Mouse (Mus musculus) midbrain, embryonic 13.5 days (tissue): ENCODE results near the gene Scml4. TPM values are rescaled to one million over a fixed set of nuclear protein-coding genes. Genes with fewer than 3 reads are reported as not detected.

Experiments
- ATAC-seq: fragments of 200-750 bp; cut with Nextera tagmentation; 2 replicates; pipeline ENCODE4 v1.8.0; 2017; ENCODE audit warnings: mild to moderate bottlenecking, moderate TSS enrichment, moderate library complexity
- H3K27ac ChIP-seq: fragments of 300-500 bp; sonication (generic); 2 replicates; pipeline ENCODE4 v1.5.1; 2015; ENCODE audit warnings: inconsistent platforms, mild to moderate bottlenecking, moderate library complexity
- H3K27me3 ChIP-seq: fragments of 300-500 bp; sonication (generic); 2 replicates; pipeline ENCODE4 v1.6.1; 2015; ENCODE audit warnings: mild to moderate bottlenecking, inconsistent platforms
- H3K36me3 ChIP-seq: fragments of 300-500 bp; sonication (generic); 2 replicates; pipeline ENCODE4 v1.6.1; 2015; ENCODE audit warnings: mild to moderate bottlenecking, inconsistent platforms
- H3K4me1 ChIP-seq: fragments of 300-500 bp; sonication (generic); replicated peaks from 2 replicates; pipeline ENCODE4 v1.6.1; 2015; ENCODE audit warnings: inconsistent platforms
- H3K4me2 ChIP-seq: fragments of 300-500 bp; sonication (generic); replicated peaks from 2 replicates; pipeline ENCODE4 v1.6.1; 2015; ENCODE audit warnings: moderate library complexity, mild to moderate bottlenecking, inconsistent platforms
- H3K4me3 ChIP-seq: fragments of 300-500 bp; sonication (generic); replicated peaks from 2 replicates; pipeline ENCODE4 v1.5.1; 2015; ENCODE audit warnings: mild to moderate bottlenecking, inconsistent platforms
- H3K9ac ChIP-seq: fragments of 300-500 bp; sonication (generic); replicated peaks from 2 replicates; pipeline ENCODE4 v1.6.1; 2015; ENCODE audit warnings: mild to moderate bottlenecking, inconsistent platforms
- H3K9me3 ChIP-seq: fragments of 300-500 bp; sonication (generic); 2 replicates; pipeline ENCODE4 v1.6.1; 2016; ENCODE audit warnings: mild to moderate bottlenecking, inconsistent platforms
- WGBS: fragments of 180-500 bp; shearing (Covaris S2); methylation state at CpG from one replicate; pipeline ENCODE4 v1.1.7; 2015; 5-methylcytosine and 5-hydroxymethylcytosine counted together
- polyA plus RNA-seq: library from polyadenylated mRNA; unstranded; fragments of >200 nt; fragmentation: Nextera tagmentation; extraction: Ambion mirVana; gene quantifications from 2 replicates; pipeline ENCODE4 v1.2.1, GENCODE M21; 2015

Scml4 gene
- polyA plus RNA-seq, 1 experiment from 2014 or later, result 10.3 TPM

DNA sequence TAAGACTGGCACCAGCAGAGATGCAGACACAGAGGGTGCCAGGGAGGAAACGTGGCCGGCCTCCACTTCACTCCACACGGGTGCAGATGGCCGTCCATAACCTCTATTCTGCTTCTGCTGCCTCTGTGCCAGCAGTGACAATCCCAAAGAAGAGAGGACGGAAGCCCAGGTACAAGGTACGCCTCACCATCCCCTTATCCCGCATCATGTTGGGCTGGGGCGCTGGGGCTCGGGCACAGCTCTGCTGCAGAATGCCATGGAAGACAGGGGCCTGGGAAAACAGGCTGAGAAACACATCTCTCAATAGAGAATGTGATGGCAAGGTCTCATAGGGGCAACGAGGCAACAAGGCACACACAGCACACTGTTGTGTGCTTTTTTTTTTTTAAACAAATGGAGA is 51.9 kb downstream of the Scml4 start:
- no peak for ATAC-seq
- Histone ChIP-seq H3K27ac (no peak overlapping the region), H3K9ac (no peak overlapping the region)

DNA sequence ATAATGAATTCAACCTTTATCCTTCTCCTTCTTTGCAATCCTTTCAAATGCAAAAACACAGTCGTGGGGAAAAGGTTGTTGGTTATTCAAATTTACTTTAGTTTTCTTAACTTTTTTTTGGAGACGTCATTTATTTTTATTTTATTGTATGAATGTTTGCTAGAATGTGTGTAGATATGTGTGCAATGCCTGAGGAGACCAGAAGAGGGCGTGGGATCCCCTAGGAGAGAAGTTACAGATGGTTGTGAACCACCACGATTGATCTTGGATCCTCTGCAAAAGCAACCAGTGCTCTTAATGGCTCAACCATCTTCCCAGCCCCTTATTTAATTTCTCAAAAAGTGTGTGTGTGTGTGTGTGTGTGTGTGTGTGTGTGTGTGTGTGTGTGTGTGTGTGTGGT is 53.0 kb downstream of the Scml4 start:
- no peaks in the 10 kb centered on the region for H3K36me3 ChIP-seq
- peaks cover 4% of the 10 kb centered on the region; the same call in 1 of the 2 replicates for H3K4me1 ChIP-seq
- no peak overlapping the region for H3K4me2 ChIP-seq
- WGBS, result 49% methylated on average over 4 of the region's 4 CpGs
- H3K9ac ChIP-seq, result no peak overlapping the region
- no peak for ATAC-seq
- no peaks in the 10 kb centered on the region for H3K9me3 ChIP-seq
- no peak overlapping the region for H3K27ac ChIP-seq
- no peaks in the 10 kb centered on the region for H3K27me3 ChIP-seq
- H3K4me3 ChIP-seq, result no peak overlapping the region

More for the DNA sequence above, 51.9 kb downstream of the Scml4 start:
- no peak overlapping the region for H3K4me2 ChIP-seq
- H3K4me3 ChIP-seq, result no peak overlapping the region
- 82% methylated on average over 10 of the region's 10 CpGs for WGBS
- H3K27me3 ChIP-seq, result no peaks in the 10 kb centered on the region
- no peaks in the 10 kb centered on the region for H3K36me3 ChIP-seq
- peaks cover 4% of the 10 kb centered on the region; the same call in 1 of the 2 replicates for H3K4me1 ChIP-seq
- H3K9me3 ChIP-seq, result no peaks in the 10 kb centered on the region

DNA sequence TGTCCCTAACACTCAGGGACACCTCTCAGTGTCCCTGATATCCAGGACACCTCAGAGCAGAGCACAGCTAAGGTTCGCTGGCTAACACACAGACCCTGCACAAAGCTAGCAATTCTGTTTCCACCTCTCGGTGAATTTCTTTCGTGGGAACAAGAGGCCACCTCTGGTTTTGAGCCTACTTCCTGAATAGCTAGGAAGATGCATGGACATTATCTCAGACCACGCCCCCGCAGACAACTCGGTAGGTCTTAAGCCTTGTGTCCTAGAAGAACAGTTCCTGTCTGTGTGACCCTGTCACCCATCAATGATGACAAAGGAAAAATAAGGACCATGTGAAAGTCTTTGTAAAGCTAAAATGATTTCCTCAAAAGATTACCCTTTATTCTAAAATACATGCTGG is 54.0 kb downstream of the Scml4 start:
- WGBS, result 50% methylated on average over 6 of the region's 6 CpGs
- no peak overlapping the region for H3K4me2 ChIP-seq
- H3K27me3 ChIP-seq, result no peaks in the 10 kb centered on the region
- H3K4me1 ChIP-seq, result peaks cover 4% of the 10 kb centered on the region; the same call in 1 of the 2 replicates
- no peak overlapping the region for H3K9ac ChIP-seq
- no peak overlapping the region for H3K27ac ChIP-seq
- no peaks in the 10 kb centered on the region for H3K9me3 ChIP-seq
- no peak overlapping the region for H3K4me3 ChIP-seq
- ATAC-seq, result no peak
- no peaks in the 10 kb centered on the region; the same call in 1 of the 2 replicates for H3K36me3 ChIP-seq

DNA sequence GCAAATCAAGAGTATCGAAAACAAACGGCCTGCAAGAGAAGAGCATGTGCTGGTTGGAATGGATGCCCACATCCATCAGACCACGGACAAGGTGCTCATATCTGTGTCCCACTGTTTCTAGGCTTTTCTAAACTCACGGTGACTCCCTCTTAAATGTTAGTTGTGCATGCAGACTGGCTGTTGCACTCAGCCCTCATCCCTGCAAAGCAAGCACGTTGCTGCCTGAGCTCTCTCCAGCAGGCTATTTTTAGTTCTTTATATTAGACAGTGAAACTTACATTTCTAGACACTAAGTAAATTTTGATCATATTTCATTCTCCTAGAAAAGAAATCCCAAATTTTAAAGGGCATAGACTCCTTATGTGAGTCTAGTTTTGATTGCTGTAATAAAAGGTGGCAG is 57.2 kb downstream of the Scml4 start:
- Histone ChIP-seq H3K27me3 (no peaks in the 10 kb centered on the region), H3K27ac (no peak overlapping the region), H3K4me2 (no peak overlapping the region), H3K36me3 (no peaks in the 10 kb centered on the region; the same call in 1 of the 2 replicates), H3K9ac (no peak overlapping the region), H3K4me1 (peaks cover 4% of the 10 kb centered on the region; the same call in 1 of the 2 replicates), H3K9me3 (no peaks in the 10 kb centered on the region), H3K4me3 (no peak overlapping the region)
- WGBS, result 88% methylated on average over 5 of the region's 5 CpGs
- ATAC-seq, result no peak

DNA sequence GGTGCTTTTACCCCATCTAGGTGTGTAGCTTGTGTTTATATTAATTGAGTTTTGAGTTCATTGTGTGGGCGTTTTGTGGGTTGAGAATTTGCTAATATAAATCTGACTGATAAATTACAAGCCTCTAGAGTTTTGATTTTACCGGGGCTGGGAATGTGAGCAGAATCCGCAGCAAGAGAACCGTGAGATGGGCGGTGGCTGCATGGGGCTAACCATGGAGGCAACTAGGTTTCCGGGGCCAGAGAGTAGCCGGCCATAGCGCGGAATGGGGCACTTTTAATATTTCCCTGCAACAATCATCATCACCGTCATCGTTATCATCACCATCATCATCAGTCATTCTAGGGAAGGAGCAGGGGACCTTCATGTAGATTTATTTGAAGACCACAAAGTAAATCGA is 59.6 kb downstream of the Scml4 start:
- Histone ChIP-seq H3K4me3 (no peak overlapping the region), H3K36me3 (peaks cover 5% of the 10 kb centered on the region; the same call in 1 of the 2 replicates), H3K4me2 (no peak overlapping the region), H3K9ac (no peak overlapping the region), H3K9me3 (no peaks in the 10 kb centered on the region), H3K4me1 (no peaks in the 10 kb centered on the region), H3K27ac (no peak overlapping the region), H3K27me3 (no peaks in the 10 kb centered on the region)
- WGBS, result 94% methylated on average over 12 of the region's 12 CpGs
- ATAC-seq, result no peak

DNA sequence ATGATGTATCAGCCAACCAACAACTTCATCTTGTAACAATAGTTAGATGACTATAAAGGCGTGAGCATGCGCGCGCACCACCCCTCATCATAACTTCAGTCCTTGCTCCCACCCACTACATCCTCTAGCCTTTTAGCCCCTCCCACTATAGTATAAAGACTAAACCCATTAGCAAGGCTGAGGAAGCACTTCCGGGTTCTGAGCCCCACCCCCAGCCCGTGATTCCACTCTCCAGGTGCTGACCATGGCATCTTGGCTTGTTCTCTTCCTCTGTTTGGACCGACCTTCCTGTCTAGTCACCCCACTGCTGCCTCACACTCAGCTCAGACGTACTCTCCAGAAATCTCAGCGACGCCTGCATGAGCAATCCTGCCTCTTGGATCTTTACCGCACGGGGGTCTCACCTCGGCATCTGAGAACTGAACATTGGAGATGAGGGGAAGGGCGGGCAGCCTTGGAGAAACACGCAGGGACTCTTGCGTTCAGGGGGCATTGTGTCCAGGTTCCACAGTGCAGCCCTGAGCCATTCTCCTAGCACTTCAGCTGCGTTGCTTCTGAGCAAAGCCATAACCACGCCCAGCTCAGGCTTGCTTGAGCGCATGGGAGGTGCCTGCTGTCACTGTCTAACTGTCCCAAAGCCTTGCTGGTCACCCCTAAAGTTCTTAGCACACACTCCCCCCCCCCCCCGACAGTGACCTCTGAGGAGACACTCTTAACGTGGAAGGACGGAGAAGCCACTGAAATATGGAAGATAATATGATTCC is 65.1 kb downstream of the Scml4 start:
- Histone ChIP-seq H3K4me3 (no peak overlapping the region), H3K9me3 (no peaks in the 10 kb centered on the region), H3K9ac (no peak overlapping the region), H3K4me2 (0 out of 2 replicates have a peak overlapping the region, but pooled peaks have one; percentile 6), H3K27me3 (no peaks in the 10 kb centered on the region), H3K4me1 (no peaks in the 10 kb centered on the region), H3K36me3 (peaks cover 5% of the 10 kb centered on the region; the same call in 1 of the 2 replicates), H3K27ac (no peak overlapping the region)
- WGBS, result 79% methylated on average over 22 of the region's 22 CpGs
- no peak for ATAC-seq

DNA sequence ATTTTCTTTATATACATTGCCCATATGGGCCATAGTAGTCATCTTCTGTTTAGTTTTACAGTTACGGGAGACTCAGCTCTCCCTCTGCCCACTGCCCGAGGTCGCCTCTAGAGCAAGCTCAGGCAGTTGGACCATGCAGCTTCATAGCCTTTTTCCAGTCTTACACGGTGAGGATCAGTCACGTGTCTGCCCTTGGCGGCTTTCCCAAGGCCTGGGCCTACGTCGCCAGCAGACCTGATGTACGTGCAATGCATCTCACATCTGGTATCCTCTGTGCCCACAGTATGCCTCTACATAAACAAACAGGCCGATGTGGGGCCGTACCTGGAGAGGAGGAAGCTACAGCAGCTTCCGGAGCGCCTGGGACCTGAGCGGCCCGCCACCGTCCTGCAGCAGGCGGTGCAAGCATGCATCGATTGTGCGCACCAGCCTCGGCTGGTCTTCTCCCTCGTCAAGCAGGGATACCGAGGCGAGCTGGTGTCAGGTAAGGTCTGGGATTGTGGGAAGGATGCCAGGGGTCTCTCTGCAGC is 70.0 kb downstream of the Scml4 start:
- no peak overlapping the region for H3K4me2 ChIP-seq
- no peak overlapping the region for H3K27ac ChIP-seq
- H3K4me1 ChIP-seq, result no peaks in the 10 kb centered on the region
- no peak overlapping the region for H3K9ac ChIP-seq
- H3K9me3 ChIP-seq, result no peaks in the 10 kb centered on the region
- H3K4me3 ChIP-seq, result no peak overlapping the region
- no peak for ATAC-seq
- no peaks in the 10 kb centered on the region for H3K36me3 ChIP-seq
- no peaks in the 10 kb centered on the region for H3K27me3 ChIP-seq
- 92% methylated on average over 23 of the region's 23 CpGs for WGBS

DNA sequence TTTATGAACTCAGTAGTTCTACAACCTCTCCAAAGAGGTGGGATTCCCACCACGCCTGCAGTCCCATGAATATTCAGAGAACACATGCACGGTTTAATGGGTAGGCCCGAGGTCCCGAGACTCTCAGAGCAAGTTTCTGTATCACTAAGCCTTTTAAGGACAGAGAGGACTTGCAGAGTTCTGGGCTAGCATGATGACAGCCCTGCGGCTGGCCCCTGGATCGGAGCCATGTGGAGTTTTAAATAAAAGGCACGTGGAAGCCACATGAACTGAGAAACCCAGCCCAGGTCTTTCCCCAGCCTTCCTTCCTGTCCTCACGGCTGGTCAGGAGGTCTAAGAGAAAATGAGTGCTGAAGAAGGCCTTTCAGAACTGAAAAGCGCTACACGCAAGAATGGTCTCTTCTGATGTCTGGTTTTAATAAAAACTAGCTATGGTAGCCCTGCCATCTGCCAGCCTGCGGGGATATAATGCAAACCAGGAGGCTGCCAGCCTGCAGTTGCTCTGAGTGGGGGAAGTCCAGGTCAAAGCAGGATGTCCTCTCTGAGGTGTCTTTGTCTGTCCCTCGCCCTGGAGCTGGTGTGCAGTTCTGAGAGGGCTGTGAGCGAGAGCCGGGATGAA is 72.8 kb downstream of the Scml4 start:
- Histone ChIP-seq H3K9ac (no peak overlapping the region), H3K36me3 (no peaks in the 10 kb centered on the region), H3K4me3 (no peak overlapping the region), H3K27me3 (no peaks in the 10 kb centered on the region), H3K27ac (no peak overlapping the region), H3K4me1 (no peaks in the 10 kb centered on the region), H3K4me2 (no peak overlapping the region), H3K9me3 (no peaks in the 10 kb centered on the region)
- WGBS, result 72% methylated on average over 14 of the region's 14 CpGs
- no peak for ATAC-seq

DNA sequence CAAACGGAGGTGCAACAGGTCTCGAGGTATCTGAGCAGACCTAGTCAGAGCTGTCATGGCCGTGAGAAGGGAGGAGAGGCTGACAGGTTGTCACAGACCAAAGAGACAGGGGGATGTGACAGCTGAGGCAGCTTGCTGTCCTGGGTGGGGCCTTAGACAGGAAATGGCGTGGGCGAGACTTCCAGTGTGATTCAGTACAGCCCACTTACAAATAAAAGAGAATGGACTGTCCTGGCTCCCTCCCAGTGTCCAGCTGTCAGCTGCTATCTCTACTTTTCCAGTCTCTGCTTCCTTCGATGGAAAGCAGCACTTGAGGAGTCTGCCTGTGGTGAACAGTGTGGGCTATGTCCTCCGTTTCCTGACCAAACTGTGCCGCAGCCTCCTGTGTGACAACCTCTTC is 74.5 kb downstream of the Scml4 start:
- Histone ChIP-seq H3K4me3 (no peak overlapping the region), H3K9ac (no peak overlapping the region), H3K36me3 (no peaks in the 10 kb centered on the region), H3K4me2 (no peak overlapping the region), H3K27me3 (no peaks in the 10 kb centered on the region), H3K27ac (no peak overlapping the region), H3K4me1 (no peaks in the 10 kb centered on the region), H3K9me3 (no peaks in the 10 kb centered on the region)
- 77% methylated on average over 8 of the region's 8 CpGs for WGBS
- ATAC-seq, result no peak

DNA sequence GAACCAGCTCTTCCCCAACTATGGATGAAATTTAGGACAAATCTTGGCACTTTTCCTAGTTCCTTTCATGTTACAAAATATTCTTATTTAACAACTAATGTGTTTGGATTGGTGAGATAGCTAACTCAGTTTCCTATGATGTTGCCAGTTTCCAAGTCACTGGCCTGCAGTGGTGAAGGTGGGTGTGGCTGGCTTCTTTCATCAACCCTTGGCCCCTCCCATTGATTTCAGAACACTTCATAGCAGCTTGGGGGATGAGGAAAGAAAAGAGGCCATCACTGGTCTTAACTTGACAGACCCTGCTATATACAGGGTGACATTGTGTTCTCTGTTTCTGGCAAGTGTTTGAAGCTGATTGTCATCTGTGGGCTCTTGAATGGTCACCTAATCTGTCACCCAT is 76.0 kb downstream of the Scml4 start:
- H3K36me3 ChIP-seq, result no peaks in the 10 kb centered on the region
- no peaks in the 10 kb centered on the region for H3K27me3 ChIP-seq
- no peaks in the 10 kb centered on the region for H3K9me3 ChIP-seq
- ATAC-seq, result no peak
- no peak overlapping the region for H3K4me2 ChIP-seq
- H3K27ac ChIP-seq, result no peak overlapping the region
- H3K9ac ChIP-seq, result no peak overlapping the region
- peaks cover 3% of the 10 kb centered on the region for H3K4me1 ChIP-seq
- H3K4me3 ChIP-seq, result no peak overlapping the region

DNA sequence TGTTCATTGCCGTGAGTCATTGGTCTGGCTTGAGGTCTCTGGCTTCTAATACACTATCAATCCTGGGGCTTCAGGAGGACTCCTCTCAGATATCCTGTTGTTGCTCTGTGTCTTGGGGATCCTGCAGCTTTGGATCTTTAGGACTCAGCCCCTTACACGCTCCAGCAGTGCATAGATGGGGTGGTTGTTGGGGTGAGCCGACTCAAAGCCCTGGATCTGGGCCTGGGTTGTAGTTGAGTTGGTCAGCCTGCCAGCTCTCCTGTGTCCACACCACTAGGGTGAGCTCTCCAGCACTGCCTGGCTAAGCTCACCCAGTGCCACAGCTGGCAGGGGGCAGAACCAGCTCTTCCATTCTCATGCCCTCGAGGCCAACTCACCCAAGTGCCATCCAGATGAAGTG is 78.2 kb downstream of the Scml4 start:
- H3K27me3 ChIP-seq, result no peaks in the 10 kb centered on the region
- no peak overlapping the region for H3K4me3 ChIP-seq
- H3K9me3 ChIP-seq, result no peaks in the 10 kb centered on the region
- no peak overlapping the region for H3K9ac ChIP-seq
- peaks cover 11% of the 10 kb centered on the region for H3K4me1 ChIP-seq
- 86% methylated on average over 4 of the region's 4 CpGs for WGBS
- ATAC-seq, result no peak
- H3K36me3 ChIP-seq, result no peaks in the 10 kb centered on the region
- no peak overlapping the region for H3K27ac ChIP-seq
- no peak overlapping the region for H3K4me2 ChIP-seq

DNA sequence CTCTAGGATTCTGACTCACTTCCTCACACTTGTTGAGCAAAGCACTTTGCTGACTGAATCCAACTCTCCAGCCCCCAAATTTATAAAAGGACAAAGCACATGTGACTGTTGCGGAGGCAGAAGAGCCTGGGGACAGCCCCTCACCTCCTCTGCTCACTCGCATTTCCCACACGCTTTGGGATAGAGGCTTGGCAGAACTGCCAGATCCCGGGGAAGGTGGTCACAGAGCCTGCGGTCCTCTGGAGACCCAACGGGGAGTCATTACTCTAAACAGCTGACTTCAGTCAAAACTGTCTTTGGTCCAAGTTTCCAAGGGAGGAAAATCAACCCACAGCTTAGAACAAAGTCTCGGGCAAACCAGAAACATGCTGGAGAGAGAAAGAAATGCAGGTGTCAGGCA is 79.5 kb downstream of the Scml4 start:
- Histone ChIP-seq H3K4me1 (peaks cover 11% of the 10 kb centered on the region), H3K27ac (no peak overlapping the region), H3K36me3 (no peaks in the 10 kb centered on the region), H3K27me3 (no peaks in the 10 kb centered on the region), H3K4me3 (no peak overlapping the region), H3K9me3 (no peaks in the 10 kb centered on the region), H3K4me2 (no peak overlapping the region), H3K9ac (no peak overlapping the region)
- 80% methylated on average over 7 of the region's 7 CpGs for WGBS
- ATAC-seq, result no peak
